Mouse (Mus musculus) thymus, postnatal 14 days (tissue): Measurements from ENCODE around the gene Catsperg1.
A peak's percentile ranks its signal among the peaks of the same experiment; 100 is the strongest.
"Not testable (repeated sequence)": the region's sequence is repeated elsewhere in the genome, so short reads cannot be mapped to it uniquely, and the experiment has no call there.

Experiments used
- DNase-seq: peaks from one replicate; pipeline ENCODE4 v3.0.0; 2021

The Catsperg1 gene

DNA sequence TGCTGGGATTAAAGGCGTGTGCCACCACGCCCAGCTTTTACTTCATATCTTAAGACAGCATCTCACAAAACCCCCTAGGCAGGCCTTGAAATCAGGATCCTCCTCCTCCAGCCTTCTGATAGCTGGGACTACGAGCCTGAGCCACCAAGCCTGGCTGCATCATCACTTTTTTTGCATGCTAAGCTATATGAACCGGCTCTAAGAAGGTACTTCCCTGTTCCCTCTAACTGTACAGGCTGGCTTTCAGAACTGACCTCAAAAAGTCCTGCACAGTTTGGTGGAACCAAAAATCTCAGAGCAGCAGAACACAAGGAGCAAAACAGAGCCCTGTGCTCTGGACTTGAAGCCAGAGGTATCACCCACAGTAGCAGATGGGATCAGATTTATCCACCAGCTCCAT is 14.4 kb upstream of the Catsperg1 start:
- no peak for DNase-seq

DNA sequence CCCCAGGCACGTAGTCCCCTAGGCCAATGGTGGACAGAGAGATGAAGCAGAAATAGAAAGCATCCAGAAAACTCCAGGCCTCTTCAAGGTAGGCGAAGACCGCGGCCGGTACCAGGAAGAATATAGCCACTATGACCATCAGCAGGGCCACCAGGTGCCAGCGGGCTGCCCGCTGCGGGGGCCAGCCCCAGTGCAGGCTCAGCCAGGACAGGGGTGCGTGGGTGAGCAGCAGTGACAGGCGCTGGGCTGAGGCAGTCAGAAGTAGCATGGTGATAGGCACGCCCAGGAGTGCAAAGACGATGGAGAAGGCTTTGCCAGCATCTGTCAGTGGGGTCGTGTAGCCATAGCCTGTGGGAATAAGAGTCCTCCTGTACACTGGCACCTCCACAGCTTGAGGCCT is 11.7 kb upstream of the Catsperg1 start:
- DNase-seq = no peak

DNA sequence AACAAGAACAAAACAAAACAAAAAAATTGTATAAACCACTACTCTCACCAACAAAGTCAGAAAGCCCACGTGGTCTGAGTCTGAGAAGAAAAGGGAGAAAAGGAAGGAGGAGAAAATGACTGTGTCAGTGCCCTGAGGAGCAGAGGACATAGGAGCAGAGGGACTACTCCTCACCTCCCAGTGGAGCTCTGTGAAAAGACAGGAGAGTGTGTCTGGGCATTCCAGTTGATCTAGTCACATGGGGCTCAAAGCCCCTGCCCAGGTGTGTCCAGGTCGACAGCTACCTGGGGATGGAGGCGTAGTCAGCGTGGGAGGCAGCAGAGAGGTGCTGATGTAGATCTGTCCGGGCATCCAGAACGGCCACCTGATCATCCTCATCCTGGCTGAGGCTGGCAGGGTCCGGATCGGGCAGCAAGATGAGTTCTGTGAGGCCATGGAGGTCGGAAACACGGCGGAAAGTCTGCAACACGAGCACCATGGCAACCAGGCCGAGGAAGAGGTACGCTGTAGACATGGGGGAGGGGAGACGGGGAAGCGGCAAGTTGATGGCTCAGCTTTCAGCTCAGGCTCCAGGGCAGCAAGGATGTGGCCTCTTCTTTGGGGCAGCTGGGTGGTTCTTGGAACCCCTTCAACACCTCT is 11.0 kb upstream of the Catsperg1 start:
- peak; percentile 29 for DNase-seq

DNA sequence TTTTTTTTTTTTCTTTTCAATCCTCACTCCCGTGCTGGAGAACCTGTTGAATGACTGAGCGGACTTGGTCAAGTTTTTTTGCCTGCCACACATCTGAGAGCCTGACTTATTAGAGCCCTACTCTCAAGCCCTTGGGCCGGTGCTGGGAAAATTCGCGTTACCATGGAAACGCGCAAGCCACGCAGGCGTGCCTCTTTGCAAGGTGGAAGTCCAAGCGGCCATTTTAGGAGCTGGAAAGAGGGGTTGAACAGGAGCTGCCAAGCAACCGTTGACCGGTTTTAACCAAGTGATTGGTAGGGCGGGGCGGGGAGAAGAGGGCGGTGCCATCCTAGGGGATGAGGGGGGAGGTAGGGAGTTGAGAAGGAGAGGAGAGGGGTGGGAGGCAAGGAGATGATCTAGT is 1.0 kb upstream of the Catsperg1 start:
- DNase-seq = no peak

DNA sequence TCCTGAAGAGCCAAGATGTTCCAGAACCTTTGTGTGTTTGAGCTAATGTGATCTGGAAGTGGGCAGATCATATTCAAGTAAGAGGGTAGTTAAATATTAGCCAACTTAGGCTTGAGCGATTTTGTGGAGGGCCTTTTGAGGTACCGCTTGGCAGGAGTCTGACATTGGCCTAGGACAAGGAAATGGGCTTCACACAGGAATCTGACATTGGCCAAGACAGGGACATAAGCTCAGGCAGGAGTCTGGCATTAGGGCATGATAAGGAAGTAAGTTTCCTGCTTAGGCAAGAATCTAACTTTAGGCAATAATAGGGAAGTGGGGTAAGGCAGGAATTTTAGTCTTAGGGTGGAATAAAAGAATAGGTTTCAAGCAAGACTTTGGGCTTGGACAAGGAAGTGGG is 401 bp upstream of the Catsperg1 start:
- no peak for DNase-seq

DNA sequence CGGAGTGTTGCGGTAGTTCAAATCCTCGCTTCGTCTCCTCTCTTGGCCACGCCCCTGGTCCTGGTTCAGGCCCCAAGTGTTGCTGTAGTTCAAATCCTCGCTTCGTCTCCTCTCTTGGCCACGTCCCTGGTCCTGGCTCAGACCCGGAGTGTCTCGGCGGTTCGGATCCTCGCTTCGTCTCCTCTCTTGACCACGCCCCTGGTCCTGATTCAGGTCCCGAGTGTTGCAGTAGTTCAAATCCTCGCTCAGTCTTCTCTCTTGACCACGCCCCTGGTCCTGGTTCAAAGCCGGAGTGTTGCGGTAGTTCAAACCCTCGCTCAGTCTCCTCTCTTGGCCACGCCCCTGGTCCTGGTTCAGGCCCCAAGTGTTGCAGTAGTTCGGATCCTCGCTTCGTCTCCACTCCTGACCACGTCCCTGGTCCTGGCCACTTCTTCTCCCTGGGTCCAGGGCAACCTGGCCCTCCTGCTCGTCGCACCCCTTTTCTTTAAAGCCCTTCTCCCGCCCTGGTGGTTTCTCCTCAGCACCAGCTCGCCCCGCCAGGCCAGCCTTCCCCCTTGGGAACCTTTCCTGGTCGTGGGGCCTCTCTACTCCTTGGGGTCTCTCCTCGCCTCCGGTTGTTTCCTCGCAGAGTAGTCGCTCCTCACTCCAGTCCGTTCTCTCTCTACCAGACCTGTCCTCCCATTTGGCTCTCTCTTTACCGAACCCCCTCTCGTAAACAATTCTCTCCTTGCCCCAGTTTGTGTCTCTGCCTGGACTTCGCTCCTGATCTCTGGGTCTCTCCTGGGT is 867 bp downstream of the Catsperg1 start:
- DNase-seq = not testable (repeated sequence)

DNA sequence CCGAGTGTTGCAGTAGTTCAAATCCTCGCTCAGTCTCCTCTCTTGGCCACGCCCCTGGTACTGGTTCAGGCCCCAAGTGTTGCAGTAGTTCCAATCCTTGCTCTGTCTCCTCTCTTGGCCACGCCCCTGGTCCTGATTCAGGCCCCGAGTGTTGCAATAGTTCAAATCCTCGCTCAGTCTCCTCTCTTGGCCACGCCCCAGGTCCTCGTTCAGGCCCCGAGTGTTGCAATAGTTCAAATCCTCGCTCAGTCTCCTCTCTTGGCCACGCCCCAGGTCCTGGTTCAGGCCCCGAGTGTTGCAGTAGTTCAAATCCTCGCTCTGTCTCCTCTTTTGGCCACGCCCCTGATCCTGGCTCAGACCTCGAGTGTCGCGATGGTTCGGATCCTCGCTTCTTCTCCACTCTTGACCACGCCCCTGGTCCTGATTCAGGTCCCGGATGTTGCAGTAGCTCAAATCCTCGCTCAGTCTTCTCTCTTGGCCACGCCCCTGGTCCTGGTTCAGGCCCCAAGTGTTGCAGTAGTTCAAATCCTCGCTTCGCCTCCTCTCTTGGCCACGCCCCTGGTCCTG is 1.6 kb downstream of the Catsperg1 start:
- no peak for DNase-seq

DNA sequence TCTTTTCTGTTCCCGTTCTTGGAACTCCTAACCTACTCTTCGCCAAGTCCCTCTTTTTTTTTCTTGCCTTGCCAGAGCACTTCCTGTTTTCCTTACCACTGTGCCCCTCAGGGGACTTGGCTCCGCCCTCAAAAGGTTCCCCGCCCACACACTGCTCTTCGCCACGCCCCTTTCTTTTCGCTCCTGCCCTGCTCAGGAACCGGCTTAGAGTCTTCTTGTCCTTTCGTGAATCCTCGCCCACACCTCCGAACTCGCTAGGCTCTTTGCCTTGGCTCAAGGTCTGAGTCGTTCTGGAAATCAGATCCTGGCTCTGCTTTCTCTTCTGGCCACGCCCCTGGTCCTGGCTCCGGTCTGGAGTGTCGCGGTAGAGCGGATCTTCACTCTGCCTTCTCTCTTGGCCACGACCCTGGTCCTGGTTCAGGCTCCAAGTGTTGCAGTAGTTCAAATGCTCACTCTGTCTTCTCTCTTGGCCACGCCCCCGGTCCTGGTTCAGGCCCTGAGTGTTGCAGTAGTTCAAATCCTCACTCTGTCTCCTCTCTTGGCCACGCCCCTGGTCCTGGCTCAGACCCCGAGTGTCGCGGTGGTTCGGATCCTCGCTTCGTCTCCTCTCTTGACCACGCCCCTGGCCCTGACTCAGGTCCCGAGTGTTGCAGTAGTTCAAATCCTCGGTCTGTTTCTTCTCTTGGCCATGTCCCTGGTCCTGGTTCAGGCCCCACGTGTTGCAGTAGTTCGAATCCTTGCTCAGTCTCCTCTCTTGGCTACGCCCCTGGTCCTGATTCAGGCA is 2.2 kb downstream of the Catsperg1 start:
- peak; percentile 89 for DNase-seq

DNA sequence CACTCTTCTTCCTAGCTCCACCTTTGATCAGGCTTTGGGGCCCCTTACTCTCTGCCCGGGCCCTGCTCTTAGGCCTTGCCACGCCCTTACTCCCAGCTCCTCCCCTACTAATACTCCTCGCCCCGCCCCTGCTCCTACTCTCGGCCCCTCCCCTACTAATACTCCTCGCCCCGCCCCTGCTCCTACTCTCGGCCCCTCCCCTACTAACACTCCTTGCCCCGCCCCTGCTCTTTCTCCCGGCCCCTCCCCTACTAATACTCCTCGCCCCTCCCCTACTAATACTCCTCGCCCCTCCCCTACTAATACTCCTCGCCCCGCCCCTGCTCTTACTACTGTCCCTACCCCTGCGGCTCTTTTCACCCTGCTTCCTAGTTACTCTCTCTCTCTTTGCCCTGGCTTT is 2.8 kb downstream of the Catsperg1 start:
- peak; percentile 43 for DNase-seq

DNA sequence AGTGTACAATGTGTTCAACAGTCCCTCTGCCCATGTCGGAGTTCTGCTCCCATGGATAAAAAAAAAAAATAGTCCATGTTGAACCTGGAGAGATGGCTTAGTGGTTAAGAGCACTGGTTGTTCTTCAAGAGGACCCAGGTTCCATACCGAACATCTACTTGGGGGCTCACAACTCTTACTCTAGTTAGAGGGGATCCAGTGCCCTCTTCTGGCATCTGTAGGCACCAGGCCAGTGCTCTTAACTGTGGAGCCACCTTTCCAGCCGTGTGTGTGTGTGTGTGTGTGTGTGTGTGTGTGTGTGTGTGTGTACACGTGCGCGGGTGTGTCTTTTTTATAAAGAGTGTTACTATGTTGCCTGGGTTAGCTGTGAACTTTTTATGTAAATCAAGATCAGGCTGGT is 11.3 kb downstream of the Catsperg1 start:
- peak; percentile 38 for DNase-seq

DNA sequence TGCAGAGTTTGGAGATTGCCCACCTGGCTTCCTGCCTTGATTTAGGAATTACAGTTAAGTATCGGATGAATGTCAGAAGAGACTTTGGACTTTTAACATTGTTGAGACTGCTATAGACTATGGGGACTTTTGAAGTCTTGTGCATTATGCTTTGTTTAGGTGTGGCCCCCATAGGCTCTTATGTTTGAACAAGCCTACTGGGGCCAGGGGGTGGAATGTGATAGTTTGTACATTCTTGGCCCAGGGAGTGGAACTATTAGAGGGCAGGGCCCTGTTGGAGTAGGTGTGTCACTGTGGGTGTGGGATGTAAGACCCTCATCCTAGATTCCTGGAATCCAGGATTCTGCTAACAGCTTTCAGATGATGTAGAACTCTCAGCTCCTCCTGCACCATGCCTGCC is 19.6 kb downstream of the Catsperg1 start:
- not testable (repeated sequence) for DNase-seq

DNA sequence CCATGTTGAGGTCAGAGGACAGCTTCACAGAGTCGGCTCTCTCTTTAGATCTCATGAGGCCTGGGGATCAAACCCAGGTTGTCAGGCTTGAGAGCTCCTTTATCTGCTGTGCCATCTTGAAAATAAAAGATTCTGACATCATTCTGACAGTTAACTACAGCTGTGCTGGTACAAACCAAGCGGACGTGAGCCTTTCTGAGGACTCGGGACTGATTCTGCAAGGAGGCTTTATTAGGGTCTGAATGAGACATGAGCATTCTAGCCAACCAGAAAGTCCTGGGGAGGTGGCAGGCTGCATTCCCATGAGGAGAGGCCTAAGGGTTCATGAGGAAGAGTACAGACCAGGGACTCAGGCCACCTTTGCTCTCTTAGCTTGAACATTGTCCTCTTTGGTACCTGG is 32.5 kb downstream of the Catsperg1 start:
- DNase-seq = not testable (repeated sequence)

DNA sequence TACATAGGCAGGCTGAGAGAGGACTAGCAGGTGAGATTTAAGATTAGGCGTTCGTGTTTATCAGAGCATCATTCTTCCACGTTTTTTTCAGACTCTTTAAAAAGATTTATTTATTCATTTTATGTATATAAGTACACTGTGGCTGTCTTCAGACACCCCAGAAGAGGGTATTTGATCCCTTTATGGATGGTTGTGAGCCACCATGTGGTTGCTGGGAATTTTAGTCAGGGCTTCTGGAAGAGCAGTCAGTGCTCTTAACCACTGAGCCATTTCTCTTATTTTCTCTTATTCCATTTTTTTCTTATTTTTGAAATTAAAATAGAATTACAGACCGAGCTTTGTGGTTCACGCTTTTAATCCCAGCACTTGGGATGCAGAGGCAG is 33.0 kb downstream of the Catsperg1 start:
- DNase-seq = no peak

DNA sequence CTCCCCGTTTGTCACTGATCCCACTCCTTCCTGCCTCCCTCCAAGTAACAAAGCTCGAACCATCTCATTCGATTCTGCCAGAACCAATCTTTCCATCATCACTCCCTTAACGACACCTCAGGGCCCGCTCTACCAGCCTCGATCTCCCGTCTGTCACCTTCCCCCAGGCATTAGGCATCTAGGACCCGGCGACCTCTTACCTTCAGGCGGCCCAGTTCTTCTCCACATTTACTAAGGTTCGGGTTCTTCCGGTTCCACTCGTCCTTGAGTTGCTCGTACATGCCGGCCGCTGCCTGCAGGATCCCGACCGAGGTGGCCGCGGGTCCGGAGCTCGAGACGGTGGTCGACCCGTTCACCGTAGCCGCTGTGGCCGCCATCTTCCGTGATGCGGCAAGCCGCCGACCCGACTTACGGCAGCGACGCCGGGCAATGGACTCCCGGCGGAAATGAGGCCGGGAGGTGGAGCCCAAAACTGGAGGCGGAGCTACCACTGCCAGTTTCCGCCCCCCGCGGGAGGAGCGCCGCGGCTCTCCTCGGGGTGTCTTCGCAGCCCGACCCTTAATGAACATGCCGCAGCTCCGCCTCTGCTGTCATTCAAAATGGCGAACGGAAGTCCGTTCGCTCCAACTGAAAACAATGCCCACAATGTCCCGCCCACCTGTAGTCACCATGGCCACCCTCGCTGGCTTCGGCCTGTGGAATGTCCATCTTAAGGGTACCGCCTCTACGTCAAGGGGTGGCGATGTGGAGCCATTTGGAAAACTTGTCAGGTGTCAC is 33.6 kb downstream of the Catsperg1 start, which contains the start of gene Psmd8:
Gene Psmd8 (minus strand): TSS at position 625 of the 777 bp plus-strand sequence.
- peak; percentile 98 for DNase-seq

DNA sequence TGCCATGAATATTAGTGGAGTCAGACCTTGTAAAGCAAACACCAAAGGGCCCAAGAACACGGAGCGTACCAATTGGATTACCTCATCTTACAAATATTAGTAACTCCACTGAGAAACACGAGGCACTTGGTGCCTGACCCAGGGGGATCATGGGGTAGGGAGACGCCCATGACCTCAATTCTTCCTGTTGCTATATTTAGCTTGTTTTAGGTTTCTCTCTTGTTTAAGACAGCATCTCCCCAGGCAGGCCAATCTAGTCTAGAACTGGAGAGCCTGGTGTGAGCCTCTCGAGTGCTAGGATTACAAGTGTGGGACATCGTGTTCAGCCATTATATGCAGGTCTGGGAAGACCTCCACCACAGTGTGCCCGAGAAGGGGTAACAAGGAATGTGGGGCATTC is 34.5 kb downstream of the Catsperg1 start:
- DNase-seq = peak; percentile 24

DNA sequence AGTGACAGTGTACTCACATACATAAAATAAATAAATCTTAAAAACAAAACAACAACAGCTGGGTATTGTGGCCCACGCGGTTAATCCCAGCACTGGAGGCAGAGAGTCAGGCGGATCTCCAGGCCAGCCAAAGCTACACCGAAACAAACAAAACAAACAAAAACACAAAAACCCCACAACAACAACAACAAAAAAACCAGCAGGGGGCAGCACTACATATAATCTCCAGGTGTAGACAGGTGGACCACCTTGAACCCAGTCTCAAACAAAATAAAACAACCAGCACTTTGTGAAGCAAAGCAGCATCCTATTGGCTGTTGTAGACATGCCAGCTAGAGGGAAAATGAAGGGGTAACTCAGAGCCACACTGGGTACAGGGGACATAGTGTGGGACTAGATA is 35.7 kb downstream of the Catsperg1 start:
- peak; percentile 29 for DNase-seq

DNA sequence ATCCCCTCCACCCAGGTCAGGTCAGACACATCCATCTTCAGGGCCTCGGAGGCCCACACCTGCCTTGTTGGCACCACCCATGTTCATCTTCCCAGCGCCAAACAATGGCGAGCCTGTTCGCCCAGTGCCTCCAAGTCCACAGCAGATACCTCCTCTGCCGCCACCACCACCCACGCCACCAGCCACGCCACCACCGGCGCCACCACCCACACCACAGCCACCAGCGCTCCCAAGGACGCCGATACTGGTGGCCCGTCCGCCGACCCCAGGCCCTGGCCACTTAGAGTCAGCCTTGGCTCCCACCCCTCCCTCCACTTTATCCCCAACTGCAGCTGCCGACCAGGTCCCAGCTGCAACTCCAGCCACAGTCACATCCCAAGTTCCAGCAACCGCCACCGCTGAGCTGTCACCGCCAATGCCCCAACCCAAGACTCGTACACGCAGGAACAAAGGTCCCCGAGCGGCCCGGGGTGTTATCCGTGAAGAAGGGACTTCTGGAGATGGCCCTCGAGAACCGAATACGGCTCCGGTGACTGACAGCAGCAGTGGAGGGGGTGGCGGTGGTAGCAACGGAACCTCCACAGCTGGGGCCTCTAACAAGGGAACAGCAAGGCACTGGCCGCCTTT is 41.3 kb downstream of the Catsperg1 start:
- no peak for DNase-seq

DNA sequence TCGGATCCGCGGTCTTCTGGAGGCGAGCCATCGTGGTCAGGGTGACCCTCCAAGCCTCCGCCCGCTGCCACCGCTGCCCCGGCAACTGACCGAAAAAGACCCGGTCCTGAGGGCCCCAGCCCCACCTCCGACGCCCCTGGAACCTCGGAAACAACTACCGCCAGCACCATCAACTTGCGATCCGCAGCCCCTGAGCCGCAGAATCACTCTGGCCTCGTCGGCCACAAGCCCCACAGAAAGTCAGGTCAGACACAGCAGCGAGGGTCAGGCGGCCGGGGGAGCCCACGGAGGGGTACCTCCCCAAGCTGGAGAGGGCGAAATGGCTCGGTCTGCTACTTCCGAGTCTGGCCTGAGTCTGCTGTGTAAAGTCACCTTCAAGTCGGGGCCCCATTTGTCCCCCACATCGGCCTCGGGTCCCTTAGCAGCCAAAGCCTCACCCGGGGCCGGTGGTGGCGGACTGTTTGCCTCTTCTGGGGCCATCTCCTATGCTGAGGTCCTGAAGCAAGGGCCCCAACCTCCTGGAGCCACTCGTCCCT is 42.2 kb downstream of the Catsperg1 start:
- no peak for DNase-seq

DNA sequence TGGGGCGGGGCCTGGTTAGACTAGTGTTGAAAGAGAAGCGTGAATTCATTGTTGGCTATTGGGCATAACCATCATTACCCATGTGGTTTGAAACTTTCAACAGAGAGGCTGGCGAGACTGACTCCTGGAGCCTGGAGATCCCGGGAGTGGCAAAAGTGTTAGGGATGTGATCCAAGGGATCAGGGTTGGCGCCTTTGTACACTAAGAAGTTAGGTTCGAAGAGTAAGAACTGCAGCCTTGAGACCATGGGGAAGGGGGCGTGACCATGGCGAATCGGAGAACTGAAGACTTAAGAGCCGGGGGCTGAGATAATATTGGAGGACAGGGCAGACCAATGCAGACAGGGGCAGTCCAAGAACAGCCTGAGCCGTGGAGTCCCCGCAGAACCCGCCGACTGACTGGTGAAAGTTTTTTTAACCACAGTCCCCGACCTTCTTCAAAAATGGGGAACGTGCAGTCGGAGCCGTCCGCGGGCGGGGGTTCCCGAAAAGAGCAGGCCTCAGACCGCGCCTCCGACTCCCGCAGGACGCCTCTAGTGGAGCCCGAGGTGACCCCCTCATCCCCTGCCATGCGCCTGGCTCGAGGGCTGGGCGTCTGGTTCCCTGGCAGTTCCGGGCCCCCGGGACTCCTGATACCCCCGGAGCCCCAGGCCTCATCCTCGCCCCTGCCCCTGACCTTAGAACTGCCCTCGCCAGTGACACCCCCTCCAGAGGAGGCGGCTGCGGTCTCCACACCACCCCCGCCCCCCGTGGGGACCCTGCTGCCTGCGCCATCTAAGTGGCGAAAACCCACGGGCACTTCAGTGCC is 42.9 kb downstream of the Catsperg1 start:
- DNase-seq = no peak

DNA sequence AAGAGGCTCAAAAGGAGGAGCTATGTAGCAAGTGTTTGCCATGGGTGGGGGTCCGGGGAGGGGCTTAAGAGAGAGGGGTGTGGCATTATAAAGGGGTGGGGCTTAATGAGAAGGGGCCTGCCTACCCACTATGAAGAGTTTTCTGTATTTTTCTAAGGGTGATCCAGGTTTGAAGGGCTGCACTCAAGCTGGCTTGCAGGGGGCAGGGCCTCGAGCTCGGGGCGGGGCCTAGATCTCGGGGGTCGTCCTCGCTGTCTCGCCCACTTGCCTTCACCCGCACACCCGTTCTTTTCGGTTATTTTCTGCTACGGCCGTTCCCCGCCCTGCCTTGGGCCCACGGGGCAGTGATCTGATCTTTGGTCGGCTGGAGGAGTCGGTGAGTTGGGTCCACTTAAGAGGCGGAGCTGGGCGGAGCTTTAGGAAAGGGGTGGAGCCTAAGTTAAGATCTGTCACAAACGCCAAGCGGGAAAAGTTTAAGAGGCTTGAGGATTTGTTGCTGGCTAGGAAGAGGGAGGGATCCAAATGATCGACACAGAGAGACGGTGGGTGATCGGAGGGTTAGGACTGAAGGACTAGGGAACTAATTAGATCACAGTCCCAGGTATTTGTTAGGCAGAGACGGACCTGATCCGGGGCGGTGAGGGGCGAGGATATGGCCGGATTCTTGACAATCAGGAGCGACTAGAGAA is 43.6 kb downstream of the Catsperg1 start, which contains the start of the genes Ggn and Spred3:
Gene Ggn (plus strand): TSS at position 145 of the 689 bp plus-strand sequence.
Gene Spred3 (minus strand): TSS at position 346 of the 689 bp plus-strand sequence.
- no peak for DNase-seq
